Mouse (Mus musculus) right cerebral cortex, postnatal 14 days (tissue): Measurements from ENCODE around the gene Lbr.

ENCODE experiments used
- DNase-seq: peaks from one replicate; pipeline ENCODE4 v3.0.0; 2022

The Lbr gene

GRCm38 (mm10) chr1:181842781-181843180 is at the start of gene Lbr:
TSS of gene Lbr (minus strand) at chr1:181843046.
- no peak for DNase-seq

- no peak for DNase-seq
Measured at GRCm38 (mm10) chr1:181889670-181890069, 46.8 kb upstream of the Lbr start.

- DNase-seq = peak; percentile 87
Measured at GRCm38 (mm10) chr1:181888801-181889200, 46.0 kb upstream of the Lbr start.

- DNase-seq = peak; percentile 39
Measured at GRCm38 (mm10) chr1:181881532-181881931, 38.7 kb upstream of the Lbr start.

- no peak for DNase-seq
Measured at GRCm38 (mm10) chr1:181880752-181881325, 38.0 kb upstream of the Lbr start.

GRCm38 (mm10) chr1:181878436-181878835 is 35.6 kb upstream of the Lbr start:
- DNase-seq = no peak

- no peak for DNase-seq
Measured at GRCm38 (mm10) chr1:181877088-181877487, 34.2 kb upstream of the Lbr start.

GRCm38 (mm10) chr1:181876656-181877055 is 33.8 kb upstream of the Lbr start:
- no peak for DNase-seq

- no peak for DNase-seq
Measured at GRCm38 (mm10) chr1:181873086-181873920, 30.5 kb upstream of the Lbr start.

GRCm38 (mm10) chr1:181872639-181873038 is 29.8 kb upstream of the Lbr start:
- DNase-seq = no peak

GRCm38 (mm10) chr1:181866429-181867280 is 23.8 kb upstream of the Lbr start:
- no peak for DNase-seq

- DNase-seq = no peak
Measured at GRCm38 (mm10) chr1:181865863-181866216, 23.0 kb upstream of the Lbr start.

GRCm38 (mm10) chr1:181864971-181865862 is 22.4 kb upstream of the Lbr start:
- DNase-seq = no peak

- no peak for DNase-seq
Measured at GRCm38 (mm10) chr1:181863431-181863830, 20.6 kb upstream of the Lbr start.

- no peak for DNase-seq
Measured at GRCm38 (mm10) chr1:181862676-181863374, 20.0 kb upstream of the Lbr start.

- DNase-seq = no peak
Measured at GRCm38 (mm10) chr1:181861181-181861902, 18.5 kb upstream of the Lbr start.

GRCm38 (mm10) chr1:181860659-181861058 is 17.8 kb upstream of the Lbr start:
- peak; percentile 28 for DNase-seq

GRCm38 (mm10) chr1:181856329-181856728 is 13.5 kb upstream of the Lbr start:
- no peak for DNase-seq

GRCm38 (mm10) chr1:181854829-181855228 is 12.0 kb upstream of the Lbr start:
- no peak for DNase-seq

GRCm38 (mm10) chr1:181853081-181853736 is 10.4 kb upstream of the Lbr start:
- no peak for DNase-seq

GRCm38 (mm10) chr1:181852466-181852865 is 9.6 kb upstream of the Lbr start:
- no peak for DNase-seq
